Mouse (Mus musculus) CD4-positive, CD25-positive, alpha-beta regulatory T cell, adult 4 months (primary cell): ENCODE results near the gene Mrgpra9. TPM values are rescaled to one million over a fixed set of nuclear protein-coding genes. Genes with fewer than 3 reads are reported as not detected.
"Not testable (repeated sequence)": the region's sequence is repeated elsewhere in the genome, so short reads cannot be mapped to it uniquely, and the experiment has no call there.

Experiments used
- ATAC-seq: one replicate; pipeline ENCODE4 v1.8.0; 2017
- polyA plus RNA-seq, 2 experiments: library from polyadenylated mRNA; unstranded; fragments of 100-300 nt; shearing (Covaris generic); gene quantifications; one replicate each; pipeline ENCODE4 v1.2.1; 2017

Mrgpra9 gene
- not detected for polyA plus RNA-seq

DNA sequence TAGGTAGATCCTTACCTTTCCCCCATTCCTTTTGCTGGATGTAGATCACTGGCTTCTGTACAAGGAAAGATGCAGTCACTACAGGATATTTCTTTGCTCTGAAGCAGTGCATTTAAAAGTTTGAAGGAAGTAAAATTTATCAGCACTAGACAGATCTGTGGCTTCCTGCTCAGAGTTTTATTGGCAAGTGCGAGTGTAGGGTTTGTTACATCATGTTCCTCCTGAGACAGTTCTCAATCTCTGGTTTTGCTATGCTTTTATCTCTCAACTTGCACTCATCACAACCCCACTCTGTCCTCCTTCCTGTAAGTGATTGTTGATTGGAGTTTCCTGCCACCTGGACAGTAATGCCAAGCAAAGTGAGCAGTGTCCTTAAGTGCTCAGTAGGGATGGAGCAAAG, at the start of gene Mrgpra9:
Gene Mrgpra9 (minus strand): TSS at position 79 of the 400 bp plus-strand sequence.
- no peak for ATAC-seq

DNA sequence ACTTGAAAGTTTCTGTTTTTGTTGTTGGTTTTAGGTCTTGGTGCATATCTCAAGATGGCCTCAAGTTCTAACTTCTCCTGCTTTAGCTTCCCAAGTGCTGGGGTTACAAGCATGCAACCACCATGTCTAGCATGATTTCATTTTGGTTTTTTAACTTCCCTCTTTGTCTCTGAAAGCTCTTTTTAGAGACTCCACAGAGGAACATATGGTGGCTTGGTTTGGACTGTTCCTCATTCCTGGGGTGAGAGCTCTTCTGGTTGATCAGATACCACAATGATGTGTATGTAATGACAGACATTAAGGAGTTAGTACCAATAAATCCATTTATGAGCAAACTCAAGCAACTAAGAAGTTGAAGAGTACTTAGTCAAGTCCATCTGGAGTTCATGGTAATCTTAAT, 47.0 kb upstream of the Mrgpra9 start:
- ATAC-seq = not testable (repeated sequence)

DNA sequence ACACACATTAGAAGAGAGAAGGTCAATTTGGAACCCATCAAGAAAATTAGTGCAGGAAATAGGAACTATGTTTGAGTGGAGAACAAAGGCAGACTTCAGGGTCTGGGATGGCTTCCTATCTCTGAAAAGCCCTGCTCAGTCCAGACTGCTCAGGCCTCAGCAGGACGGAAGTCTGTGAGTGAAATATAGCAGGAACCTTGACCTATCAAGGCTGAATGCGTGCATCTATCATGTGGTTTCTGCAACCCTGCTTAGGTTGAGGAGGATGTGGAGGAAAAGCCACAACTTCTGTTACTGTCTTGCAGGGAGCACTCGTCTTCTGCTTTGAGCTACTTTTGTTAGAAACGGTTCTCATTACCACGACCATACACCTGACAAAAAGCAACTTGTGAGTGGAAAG, 18.9 kb upstream of the Mrgpra9 start:
- ATAC-seq = not testable (repeated sequence)

DNA sequence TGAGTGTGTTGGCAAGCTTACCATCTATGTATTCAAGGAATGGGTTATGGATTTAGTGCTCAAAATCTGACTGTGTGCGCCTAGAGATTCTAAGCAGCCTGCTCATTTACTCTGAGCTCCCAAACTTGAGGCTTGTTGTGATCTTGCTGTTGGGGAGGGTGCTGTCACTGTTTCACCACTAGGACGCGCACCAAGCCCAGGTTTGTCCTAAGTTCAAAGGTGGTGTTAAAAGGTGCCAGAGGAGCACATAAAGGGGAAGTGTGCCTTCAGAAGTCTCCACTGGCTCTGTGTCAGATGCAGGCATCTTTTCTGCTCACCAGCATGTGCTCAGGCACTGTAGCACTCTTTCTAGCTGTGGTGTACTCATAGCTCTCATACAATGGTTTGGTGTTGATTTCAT, 8.0 kb downstream of the Mrgpra9 start:
- no peak for ATAC-seq

DNA sequence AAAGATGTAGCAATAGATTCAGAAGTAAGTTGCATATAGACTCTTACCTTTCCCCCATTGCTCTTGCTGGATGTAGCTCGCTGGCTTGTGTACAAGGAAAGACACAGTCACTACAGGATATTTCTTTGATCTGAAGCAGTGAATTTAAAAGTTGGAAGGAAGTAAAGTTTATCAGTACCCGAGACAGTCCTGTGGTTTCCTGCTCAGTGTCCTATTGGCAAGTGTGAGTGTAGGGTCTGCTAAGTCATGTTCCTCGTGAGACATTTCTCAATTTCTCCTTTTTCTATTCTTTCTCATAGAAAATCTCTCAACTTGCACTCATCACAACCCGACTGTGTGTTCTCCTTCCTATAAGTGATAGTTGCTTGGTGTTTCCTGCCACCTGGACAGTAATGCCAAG, 47.8 kb downstream of the Mrgpra9 start, which contains the start of gene Mrgpra6:
Gene Mrgpra6 (minus strand): TSS at position 91 of the 400 bp plus-strand sequence.
- no peak for ATAC-seq

DNA sequence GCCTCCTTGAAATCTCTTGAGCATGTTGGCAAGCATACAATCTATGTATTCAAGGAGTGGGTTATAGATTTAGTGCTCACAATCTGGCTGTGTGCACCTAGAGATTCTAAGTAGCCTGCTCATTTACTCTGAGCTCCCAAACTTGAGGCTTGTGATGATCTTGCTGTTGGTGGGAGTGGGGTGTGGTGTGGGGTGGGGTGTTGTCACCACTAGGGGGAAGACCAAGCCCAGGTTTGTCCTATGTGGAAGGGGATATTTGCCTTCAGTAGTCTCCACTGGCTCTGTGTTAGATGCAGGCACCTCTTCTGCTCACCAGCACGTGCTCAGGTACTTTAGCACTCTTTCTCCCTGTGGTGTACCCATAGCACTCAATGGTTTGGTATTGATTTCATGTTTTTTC, 57.4 kb downstream of the Mrgpra9 start:
- no peak for ATAC-seq

Other genes starting within 250 kb of the Mrgpra9 start
- 10 to 100 TPM; 29.0 to 60.4 TPM for gene Spty2d1, start 244.4 kb downstream of the Mrgpra9 start, polyA plus RNA-seq
- gene Tmem86a, start 202.2 kb downstream of the Mrgpra9 start, polyA plus RNA-seq = 1 to 10 TPM; 4.5 to 6.0 TPM
- 10 to 100 TPM in 1 of 2 experiments, 1 to 10 TPM in 1; 9.8 to 17.8 TPM for gene Ptpn5, start 119.2 kb downstream of the Mrgpra9 start, polyA plus RNA-seq
- gene Mrgpra6, start 47.9 kb downstream of the Mrgpra9 start, polyA plus RNA-seq = not detected
- not detected for gene Mrgpra1, start 101.4 kb upstream of the Mrgpra9 start, polyA plus RNA-seq
- under 1 TPM in 1 of 2 experiments, not detected in 1; 0.43 TPM for gene Mrgpra2a, start 199.3 kb upstream of the Mrgpra9 start, polyA plus RNA-seq